Mouse (Mus musculus): Measurements from ENCODE around the gene Acta2. TPM values are rescaled to one million over a fixed set of nuclear protein-coding genes. Genes with fewer than 3 reads are reported as not detected.

Acta2 gene
- 14.1 and 18.2 TPM in 2 replicates for polyA plus RNA-seq (2012; rRNA removed)

DNA sequence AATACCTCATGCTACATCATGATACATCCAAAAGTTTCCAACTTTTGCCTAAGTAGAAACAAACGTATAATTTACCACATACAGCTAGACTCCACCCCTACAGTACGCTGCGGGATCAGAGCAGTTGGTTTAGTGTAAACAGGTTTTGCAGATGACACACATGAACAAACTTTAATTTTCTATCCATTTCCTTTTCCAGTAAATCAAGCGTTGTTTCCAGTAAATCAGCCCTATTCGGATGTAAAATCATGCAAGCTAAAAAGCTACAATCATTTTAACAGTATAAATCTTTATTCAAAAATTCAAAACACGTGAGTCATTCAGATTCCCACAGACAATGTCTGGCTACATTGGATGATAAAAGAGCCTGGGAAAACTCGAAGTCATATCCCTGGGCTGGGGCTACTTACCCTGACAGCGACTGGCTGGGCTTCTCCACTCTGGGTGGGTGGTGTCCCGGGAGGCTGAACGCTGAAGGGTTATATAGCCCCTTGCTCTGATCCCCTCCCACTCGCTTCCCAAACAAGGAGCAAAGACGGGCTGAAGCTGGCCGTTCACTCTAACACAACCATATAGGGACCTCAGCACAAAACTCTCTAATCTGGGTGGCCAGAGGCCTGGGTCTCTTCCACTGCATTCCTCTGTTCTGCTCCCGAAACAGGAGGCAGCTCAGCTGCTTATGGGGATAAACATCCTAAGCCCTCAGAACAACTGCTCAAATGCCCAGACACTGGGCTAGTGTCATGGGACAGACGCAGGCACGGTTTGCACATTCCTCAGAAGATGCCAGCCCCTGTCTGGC is at the start of gene Acta2:
Gene Acta2, minus strand, starts transcription at position 711 of the 802 bp plus-strand sequence.
- TF ChIP-seq CTCF (IDR thresholded peaks at IDR 0.05; ENCODE audit: borderline replicate concordance, extremely low read depth, insufficient read depth, insufficient read length) (no peak), POLR2A (IDR thresholded peaks at IDR 0.05; ENCODE audit: borderline replicate concordance, extremely low read depth, insufficient read depth, insufficient read length, poor library complexity, severe bottlenecking) (no peak)

GRCm38 (mm10) chr19:34304917-34305316 is 49.5 kb upstream of the Acta2 start:
- no peak for DNase-seq (ENCODE audit: low read depth)
- TF ChIP-seq CTCF (IDR thresholded peaks at IDR 0.05; ENCODE audit: borderline replicate concordance, extremely low read depth, insufficient read depth, insufficient read length) (no peak), POLR2A (IDR thresholded peaks at IDR 0.05; ENCODE audit: borderline replicate concordance, extremely low read depth, insufficient read depth, insufficient read length, poor library complexity, severe bottlenecking) (no peak)

More for the DNA sequence above, at the start of gene Acta2:
- DNase-seq (ENCODE audit: low read depth) = no peak

DNA sequence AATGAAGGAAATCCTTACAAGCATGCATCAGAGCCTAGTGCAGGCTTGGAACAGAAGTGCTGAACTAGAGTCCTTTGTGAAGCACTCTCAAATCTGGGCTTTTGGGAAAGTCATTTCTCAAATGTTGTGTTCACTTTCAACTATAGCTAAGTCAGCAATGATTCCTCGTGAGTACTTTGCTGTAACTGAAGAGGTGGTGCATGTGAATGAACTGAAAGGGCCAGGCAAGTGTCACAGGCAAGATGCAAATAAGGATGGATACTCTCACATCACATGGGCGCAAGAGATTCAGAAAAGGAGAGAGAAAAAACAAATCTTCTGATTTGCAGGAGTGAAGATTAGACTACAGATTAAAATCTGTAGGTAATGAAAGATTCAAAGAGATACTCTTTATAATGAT is 45.0 kb upstream of the Acta2 start:
- no peak for TF ChIP-seq CTCF (IDR thresholded peaks at IDR 0.05; ENCODE audit: borderline replicate concordance, extremely low read depth, insufficient read depth, insufficient read length)
- TF ChIP-seq POLR2A (IDR thresholded peaks at IDR 0.05; ENCODE audit: borderline replicate concordance, extremely low read depth, insufficient read depth, insufficient read length, poor library complexity, severe bottlenecking) = no peak
- no peak for DNase-seq (ENCODE audit: low read depth)

GRCm38 (mm10) chr19:34299229-34299628 is 43.8 kb upstream of the Acta2 start:
- no peak for TF ChIP-seq POLR2A (IDR thresholded peaks at IDR 0.05; ENCODE audit: borderline replicate concordance, extremely low read depth, insufficient read depth, insufficient read length, poor library complexity, severe bottlenecking)
- no peak for TF ChIP-seq CTCF (IDR thresholded peaks at IDR 0.05; ENCODE audit: borderline replicate concordance, extremely low read depth, insufficient read depth, insufficient read length)
- DNase-seq (ENCODE audit: low read depth) = no peak

DNA sequence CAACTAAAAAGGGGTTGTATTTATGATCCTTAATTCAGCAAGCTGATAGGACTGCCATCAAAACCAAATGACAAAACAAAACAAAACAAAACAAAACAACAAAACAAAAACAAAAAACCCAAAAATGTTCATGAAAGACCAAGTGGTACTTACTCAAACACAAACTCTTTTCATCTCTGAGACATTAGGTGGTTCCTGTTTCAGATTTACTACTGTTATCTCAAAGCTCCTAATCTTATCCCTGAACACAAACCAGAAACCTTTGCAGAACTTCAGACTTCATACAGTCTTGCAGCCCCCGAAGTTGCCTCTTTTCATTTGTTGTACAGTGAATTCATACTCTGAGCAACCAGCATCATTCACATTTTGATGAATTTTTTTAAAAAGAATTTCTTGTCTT is 43.1 kb upstream of the Acta2 start:
- no peak for DNase-seq (ENCODE audit: low read depth)
- TF ChIP-seq CTCF (IDR thresholded peaks at IDR 0.05; ENCODE audit: borderline replicate concordance, extremely low read depth, insufficient read depth, insufficient read length) (no peak), POLR2A (IDR thresholded peaks at IDR 0.05; ENCODE audit: borderline replicate concordance, extremely low read depth, insufficient read depth, insufficient read length, poor library complexity, severe bottlenecking) (no peak)

DNA sequence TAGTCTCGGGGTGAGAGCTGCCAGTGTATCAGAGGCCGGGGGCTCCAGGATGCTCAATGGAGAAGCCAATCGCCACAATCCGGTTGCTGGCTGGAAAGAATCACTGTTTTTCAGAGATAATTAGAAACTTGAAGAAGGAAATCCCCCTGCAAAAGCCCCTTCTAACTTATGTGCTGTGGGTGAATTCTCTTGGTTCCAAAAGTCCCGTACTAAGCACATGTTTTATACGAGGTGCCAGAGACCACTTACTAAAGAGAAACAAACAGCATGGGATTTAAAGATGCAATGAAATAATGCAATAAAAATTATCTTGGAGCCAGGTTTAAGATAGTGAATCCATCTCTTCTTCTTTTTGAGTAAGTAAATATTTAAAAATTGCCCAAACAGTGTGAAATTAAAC is 40.1 kb upstream of the Acta2 start:
- no peak for DNase-seq (ENCODE audit: low read depth)
- TF ChIP-seq POLR2A (IDR thresholded peaks at IDR 0.05; ENCODE audit: borderline replicate concordance, extremely low read depth, insufficient read depth, insufficient read length, poor library complexity, severe bottlenecking) (no peak), CTCF (IDR thresholded peaks at IDR 0.05; ENCODE audit: borderline replicate concordance, extremely low read depth, insufficient read depth, insufficient read length) (no peak)

DNA sequence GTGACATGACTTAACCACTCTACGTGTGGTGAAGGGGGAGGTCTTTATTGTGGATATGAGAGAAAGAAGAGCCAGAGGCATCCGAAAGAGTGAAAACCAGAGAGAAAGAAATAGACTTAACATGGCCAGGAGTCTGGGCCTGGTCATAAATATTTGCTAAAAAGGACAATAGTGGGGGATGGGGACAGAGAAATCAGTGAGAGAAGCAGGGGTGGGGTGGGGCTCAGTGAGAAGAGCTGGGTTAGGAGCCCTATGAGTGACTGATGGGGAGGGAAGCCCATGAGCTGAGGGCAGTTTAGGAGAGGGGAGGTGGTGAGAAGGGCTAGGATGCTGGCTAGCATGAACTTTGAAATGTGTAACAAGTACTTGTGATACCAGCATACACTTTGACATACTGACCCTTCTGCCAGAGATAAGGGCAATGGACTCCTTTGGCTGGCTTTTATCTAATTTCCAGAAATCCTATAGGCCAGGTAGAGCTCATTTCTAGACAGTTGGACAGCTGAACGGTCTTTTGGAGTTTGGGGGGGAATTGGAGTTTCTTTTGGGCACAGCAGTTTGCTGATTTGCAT is 38.1 kb upstream of the Acta2 start:
- TF ChIP-seq CTCF (IDR thresholded peaks at IDR 0.05; ENCODE audit: borderline replicate concordance, extremely low read depth, insufficient read depth, insufficient read length) = no peak
- no peak for TF ChIP-seq POLR2A (IDR thresholded peaks at IDR 0.05; ENCODE audit: borderline replicate concordance, extremely low read depth, insufficient read depth, insufficient read length, poor library complexity, severe bottlenecking)
- DNase-seq (ENCODE audit: low read depth) = no peak

DNA sequence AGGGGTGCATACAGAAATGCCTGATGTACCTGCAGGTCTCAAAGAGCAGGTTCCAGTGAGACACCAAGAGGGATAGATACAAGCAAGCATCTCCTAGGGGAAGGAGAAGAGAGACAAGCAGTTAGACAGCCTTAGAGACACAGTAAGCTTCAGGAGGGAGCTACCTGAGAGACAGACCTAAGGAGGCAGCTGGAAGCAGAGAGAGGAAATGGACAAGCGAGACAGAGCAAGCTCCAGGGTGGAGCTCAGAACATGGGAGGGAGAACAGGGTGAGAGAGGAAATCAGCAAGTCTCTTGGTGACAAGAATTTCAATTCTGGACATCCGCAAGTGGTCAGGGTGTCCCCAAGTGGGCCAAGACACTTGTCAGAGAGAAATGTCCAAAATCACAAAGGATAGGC is 37.3 kb upstream of the Acta2 start:
- TF ChIP-seq POLR2A (IDR thresholded peaks at IDR 0.05; ENCODE audit: borderline replicate concordance, extremely low read depth, insufficient read depth, insufficient read length, poor library complexity, severe bottlenecking) (no peak), CTCF (IDR thresholded peaks at IDR 0.05; ENCODE audit: borderline replicate concordance, extremely low read depth, insufficient read depth, insufficient read length) (no peak)
- no peak for DNase-seq (ENCODE audit: low read depth)

DNA sequence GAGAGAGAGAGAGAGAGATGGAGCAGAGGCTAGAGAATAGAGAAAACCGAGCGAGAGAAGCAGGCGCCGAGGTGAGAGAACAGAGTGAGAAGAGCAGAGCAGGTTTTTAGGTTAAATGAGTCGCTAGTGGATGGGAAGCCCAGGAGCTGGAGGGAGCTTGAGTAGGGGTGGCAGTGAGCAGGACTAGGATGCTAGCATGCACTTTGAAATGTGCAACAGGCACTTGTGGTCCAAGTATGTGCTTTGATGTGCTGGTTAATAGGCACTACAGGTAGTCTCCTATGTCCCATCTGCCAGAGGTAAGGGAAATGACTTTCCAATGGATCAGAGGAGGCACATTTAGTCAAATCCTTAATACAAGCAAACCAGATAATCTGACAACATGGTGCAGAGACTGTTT is 36.6 kb upstream of the Acta2 start:
- no peak for DNase-seq (ENCODE audit: low read depth)
- TF ChIP-seq CTCF (IDR thresholded peaks at IDR 0.05; ENCODE audit: borderline replicate concordance, extremely low read depth, insufficient read depth, insufficient read length) (no peak), POLR2A (IDR thresholded peaks at IDR 0.05; ENCODE audit: borderline replicate concordance, extremely low read depth, insufficient read depth, insufficient read length, poor library complexity, severe bottlenecking) (no peak)

GRCm38 (mm10) chr19:34291379-34291778 is 36.0 kb upstream of the Acta2 start:
- no peak for TF ChIP-seq CTCF (IDR thresholded peaks at IDR 0.05; ENCODE audit: borderline replicate concordance, extremely low read depth, insufficient read depth, insufficient read length)
- TF ChIP-seq POLR2A (IDR thresholded peaks at IDR 0.05; ENCODE audit: borderline replicate concordance, extremely low read depth, insufficient read depth, insufficient read length, poor library complexity, severe bottlenecking) = no peak
- DNase-seq (ENCODE audit: low read depth) = no peak

DNA sequence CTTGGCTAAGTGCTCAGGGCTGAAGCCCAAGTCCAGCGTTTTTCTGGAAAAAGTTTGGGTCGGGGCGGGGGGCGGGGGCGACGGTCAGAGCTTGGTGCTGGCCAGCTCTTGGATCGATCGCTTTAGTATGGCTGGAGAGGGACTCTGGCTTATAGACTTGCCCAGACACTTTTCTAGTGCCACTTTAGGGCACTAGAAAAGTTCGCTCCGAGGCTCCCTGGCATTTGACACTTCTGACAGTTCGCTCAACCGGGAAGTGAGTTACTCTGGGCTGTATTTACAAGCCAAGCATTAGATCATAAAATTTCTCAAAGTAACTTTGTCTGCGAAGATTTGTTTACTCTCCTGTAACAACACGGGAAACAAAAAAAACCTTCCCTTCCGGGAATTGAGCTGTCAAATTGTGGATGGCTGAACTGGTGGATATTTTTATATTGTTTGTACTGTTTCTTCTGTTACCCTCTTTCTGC is 35.5 kb upstream of the Acta2 start:
- DNase-seq (ENCODE audit: low read depth) = no peak

More for the DNA sequence above, 35.5 kb upstream of the Acta2 start:
- TF ChIP-seq CTCF (IDR thresholded peaks at IDR 0.05; ENCODE audit: borderline replicate concordance, extremely low read depth, insufficient read depth, insufficient read length) = no peak
- TF ChIP-seq POLR2A (IDR thresholded peaks at IDR 0.05; ENCODE audit: borderline replicate concordance, extremely low read depth, insufficient read depth, insufficient read length, poor library complexity, severe bottlenecking) = no peak
